Mouse (Mus musculus): ENCODE measurements around the gene Fam189a2.

DNA sequence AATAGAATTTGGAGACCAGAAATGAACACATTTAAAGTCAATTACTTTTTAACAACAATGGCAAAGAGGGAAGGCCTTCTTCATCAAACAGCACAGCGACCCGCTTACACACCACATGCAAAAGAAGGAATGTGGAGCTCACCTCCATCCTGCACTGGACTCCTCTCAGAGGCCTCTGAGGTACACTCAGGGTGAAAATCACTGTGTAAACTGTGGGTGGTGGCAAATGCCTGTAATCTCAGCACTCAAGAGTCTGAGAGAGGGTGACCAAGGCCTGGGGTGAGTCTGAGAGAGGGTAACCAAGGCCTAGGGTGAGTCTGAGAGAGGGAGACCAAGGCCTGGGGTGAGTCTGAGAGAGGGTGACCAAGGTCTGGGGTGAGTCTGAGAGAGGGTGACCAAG lies 11.6 kb upstream of the Fam189a2 start:
- TF ChIP-seq GATA1 (IDR thresholded peaks at IDR 0.05; ENCODE audit: low read length) (no peak), TAL1 (IDR thresholded peaks at IDR 0.05; ENCODE audit: low read length) (no peak)
